Mouse (Mus musculus): ENCODE results near the gene Dync2h1. TPM values are rescaled to one million over a fixed set of nuclear protein-coding genes. Genes with fewer than 3 reads are reported as not detected.
"Not testable (repeated sequence)": the region's sequence is repeated elsewhere in the genome, so short reads cannot be mapped to it uniquely, and the experiment has no call there.

Gene Dync2h1
- polyA plus RNA-seq, 1 experiment = 0.35 TPM

- H3K27ac ChIP-seq (ENCODE audit: insufficient read depth, low read length) = no peak overlapping the region
- DNase-seq (ENCODE audit: low read depth in 1 of 2, low spot score in 2 of 2) = no peak
- H3K36me3 ChIP-seq (ENCODE audit: control insufficient read depth, insufficient read depth, low read length) = no peaks in the 10 kb centered on the region
- no peak overlapping the region for H3K4me3 ChIP-seq (ENCODE audit: extremely low read depth, insufficient read depth, insufficient read length)
- H3K27me3 ChIP-seq (ENCODE audit: control insufficient read depth, insufficient read depth, low read length) = no peaks in the 10 kb centered on the region
- TF ChIP-seq CTCF (IDR thresholded peaks at IDR 0.05; ENCODE audit: extremely low read depth, insufficient read depth, insufficient read length, insufficient replicate concordance) (no peak), POLR2A (IDR thresholded peaks at IDR 0.05; ENCODE audit: low read depth, low read length) (no peak)
- WGBS = 91% methylated on average over 1 of the region's 1 CpGs
- no peaks in the 10 kb centered on the region for H3K4me1 ChIP-seq (ENCODE audit: control insufficient read depth, insufficient read depth, insufficient read length)
Measured at GRCm38 (mm10) chr9:6913471-6913870, 270.8 kb downstream of the Dync2h1 start.

GRCm38 (mm10) chr9:6910537-6910936, 273.7 kb downstream of the Dync2h1 start:
- DNase-seq (ENCODE audit: low read depth in 1 of 2, low spot score in 2 of 2); H3K27me3 ChIP-seq (ENCODE audit: control insufficient read depth, insufficient read depth, low read length); H3K27ac ChIP-seq (ENCODE audit: insufficient read depth, low read length); H3K4me1 ChIP-seq (ENCODE audit: control insufficient read depth, insufficient read depth, insufficient read length); H3K4me3 ChIP-seq (ENCODE audit: extremely low read depth, insufficient read depth, insufficient read length); H3K36me3 ChIP-seq (ENCODE audit: control insufficient read depth, insufficient read depth, low read length): not testable (repeated sequence)
- WGBS = 55% methylated on average over 4 of the region's 4 CpGs

- no peak overlapping the region for H3K4me3 ChIP-seq (ENCODE audit: extremely low read depth, insufficient read depth, insufficient read length)
- no peak for DNase-seq (ENCODE audit: low read depth in 1 of 2, low spot score in 2 of 2)
- H3K4me1 ChIP-seq (ENCODE audit: control insufficient read depth, insufficient read depth, insufficient read length) = no peaks in the 10 kb centered on the region
- no peak for TF ChIP-seq POLR2A (IDR thresholded peaks at IDR 0.05; ENCODE audit: low read depth, low read length)
- H3K27ac ChIP-seq (ENCODE audit: insufficient read depth, low read length) = no peak overlapping the region
- no peaks in the 10 kb centered on the region for H3K36me3 ChIP-seq (ENCODE audit: control insufficient read depth, insufficient read depth, low read length)
- no peaks in the 10 kb centered on the region for H3K27me3 ChIP-seq (ENCODE audit: control insufficient read depth, insufficient read depth, low read length)
- WGBS = 86% methylated on average over 1 of the region's 1 CpGs
Measured at GRCm38 (mm10) chr9:6901620-6902019, 282.6 kb downstream of the Dync2h1 start.

GRCm38 (mm10) chr9:6891331-6891730, 292.9 kb downstream of the Dync2h1 start:
- Histone ChIP-seq H3K4me3 (ENCODE audit: extremely low read depth, insufficient read depth, insufficient read length) (no peak overlapping the region), H3K27ac (ENCODE audit: insufficient read depth, low read length) (no peak overlapping the region), H3K27me3 (ENCODE audit: control insufficient read depth, insufficient read depth, low read length) (no peaks in the 10 kb centered on the region), H3K36me3 (ENCODE audit: control insufficient read depth, insufficient read depth, low read length) (no peaks in the 10 kb centered on the region), H3K4me1 (ENCODE audit: control insufficient read depth, insufficient read depth, insufficient read length) (no peaks in the 10 kb centered on the region)
- TF ChIP-seq POLR2A (IDR thresholded peaks at IDR 0.05; ENCODE audit: low read depth, low read length) (no peak), CTCF (IDR thresholded peaks at IDR 0.05; ENCODE audit: extremely low read depth, insufficient read depth, insufficient read length, insufficient replicate concordance) (no peak)
- no peak for DNase-seq (ENCODE audit: low read depth in 1 of 2, low spot score in 2 of 2)

GRCm38 (mm10) chr9:6881187-6881984, 302.9 kb downstream of the Dync2h1 start:
- Histone ChIP-seq H3K36me3 (ENCODE audit: control insufficient read depth, insufficient read depth, low read length) (no peaks in the 10 kb centered on the region), H3K27me3 (ENCODE audit: control insufficient read depth, insufficient read depth, low read length) (no peaks in the 10 kb centered on the region), H3K27ac (ENCODE audit: insufficient read depth, low read length) (no peak overlapping the region), H3K4me3 (ENCODE audit: extremely low read depth, insufficient read depth, insufficient read length) (no peak overlapping the region), H3K4me1 (ENCODE audit: control insufficient read depth, insufficient read depth, insufficient read length) (no peaks in the 10 kb centered on the region)
- DNase-seq (ENCODE audit: low read depth in 1 of 2, low spot score in 2 of 2) = no peak
- TF ChIP-seq POLR2A (IDR thresholded peaks at IDR 0.05; ENCODE audit: low read depth, low read length) = no peak
- WGBS = 61% methylated on average over 1 of the region's 1 CpGs

Other genes with a start within 250 kb of the Dync2h1 start
- 13.6 and 27.1 TPM in 2 replicates for gene Dcun1d5, start 74 bp upstream of the Dync2h1 start, polyA plus RNA-seq (2012; rRNA removed)
- gene Mmp13, start 88.1 kb upstream of the Dync2h1 start, polyA plus RNA-seq (2012; rRNA removed) = 0.05 and 0.11 TPM in 2 replicates
- gene Mmp12, start 159.9 kb upstream of the Dync2h1 start, polyA plus RNA-seq (2012; rRNA removed) = 1.4 and 1.5 TPM in 2 replicates
- not detected in 2 replicates for gene Mmp1b, start 203.6 kb upstream of the Dync2h1 start, polyA plus RNA-seq (2012; rRNA removed)

All from spleen, adult 2 months (tissue).